Mouse (Mus musculus): ENCODE measurements around the gene Tmem18.

Gene Tmem18

DNA sequence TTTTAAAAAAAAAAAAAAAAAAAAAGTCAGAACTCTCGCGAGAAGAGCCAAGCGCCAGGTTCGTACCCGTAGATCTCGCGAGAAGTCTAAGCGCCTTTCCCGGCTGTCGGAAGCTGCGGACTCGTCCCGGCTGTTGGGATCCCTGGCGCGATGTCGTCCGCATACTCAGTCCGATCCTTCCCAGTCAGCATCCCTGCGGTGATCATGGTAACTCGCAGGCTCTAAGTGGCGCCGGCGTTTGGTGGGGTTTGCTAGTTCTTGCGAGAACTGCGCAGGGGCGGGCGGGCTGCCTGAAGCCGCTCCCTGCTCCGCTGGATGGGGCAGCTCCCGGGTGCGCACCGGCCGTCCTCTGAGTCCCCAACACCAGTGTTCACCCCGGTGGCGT is at the start of gene Tmem18:
Tmem18 (plus strand) TSS at position 71 of the 385 bp plus-strand sequence.
- peak; percentile 71 to 73 for DNase-seq (ENCODE audit: low spot score in 2 of 2)

DNA sequence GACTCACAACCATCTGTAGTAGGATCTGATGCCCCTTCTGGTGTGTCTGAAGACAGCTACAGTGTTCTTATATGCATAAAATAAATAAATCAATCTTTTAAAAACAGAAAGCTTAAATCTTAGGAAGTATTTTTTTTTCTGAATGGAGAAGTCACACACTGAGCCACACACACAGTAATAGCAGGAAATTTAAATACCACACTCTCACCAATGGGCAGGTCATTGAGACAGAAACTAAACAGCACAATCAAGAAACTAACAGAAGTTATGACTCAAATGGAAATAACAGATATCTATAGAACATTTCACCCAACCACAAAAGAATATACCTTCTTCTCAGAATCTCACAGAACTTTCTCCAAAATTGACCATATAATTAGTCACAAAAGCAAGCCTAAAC is 26.9 kb upstream of the Tmem18 start:
- DNase-seq (ENCODE audit: low spot score in 2 of 2) = no peak

GRCm38 (mm10) chr12:30561411-30561810 is 22.8 kb upstream of the Tmem18 start:
- no peak for DNase-seq (ENCODE audit: low spot score in 2 of 2)

DNA sequence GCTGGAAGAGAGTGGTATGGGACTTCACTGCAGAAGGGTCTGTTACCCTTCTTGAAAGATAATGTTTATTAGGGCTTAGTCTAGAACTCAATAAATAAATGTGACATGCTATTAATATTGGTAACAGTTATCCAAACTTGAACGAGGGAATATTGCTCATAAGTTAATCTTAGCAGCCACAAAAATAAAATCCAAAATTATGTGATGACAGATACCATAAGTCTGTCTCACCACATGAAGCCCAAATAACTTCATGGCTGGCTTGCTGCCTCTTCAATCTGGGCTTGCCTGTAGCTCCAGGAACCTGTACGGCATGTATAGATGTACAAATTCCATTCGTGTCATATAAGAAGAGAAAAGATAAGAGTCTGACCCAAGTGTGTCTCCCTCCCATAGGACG is 12.2 kb upstream of the Tmem18 start:
- no peak for DNase-seq (ENCODE audit: low spot score in 2 of 2)

DNA sequence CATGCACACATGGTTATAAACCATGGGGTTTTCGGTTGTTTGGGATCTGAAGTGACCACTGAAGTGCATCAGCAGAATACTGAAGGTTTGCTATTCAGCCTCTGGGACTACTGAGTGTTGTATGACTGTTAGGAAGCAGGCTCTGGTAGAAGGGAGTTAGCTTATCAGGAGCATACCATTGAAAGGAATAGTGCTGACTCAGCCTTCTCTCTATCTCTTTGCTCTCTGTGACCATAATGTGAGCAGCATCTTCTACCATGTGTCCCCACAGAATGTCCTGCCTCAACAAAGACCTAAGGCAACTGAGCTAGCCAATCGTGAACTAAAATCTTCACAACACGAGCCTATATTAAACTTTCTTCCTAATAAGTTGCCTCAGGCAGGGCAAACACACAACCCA is 8.3 kb upstream of the Tmem18 start:
- no peak for DNase-seq (ENCODE audit: low spot score in 2 of 2)

DNA sequence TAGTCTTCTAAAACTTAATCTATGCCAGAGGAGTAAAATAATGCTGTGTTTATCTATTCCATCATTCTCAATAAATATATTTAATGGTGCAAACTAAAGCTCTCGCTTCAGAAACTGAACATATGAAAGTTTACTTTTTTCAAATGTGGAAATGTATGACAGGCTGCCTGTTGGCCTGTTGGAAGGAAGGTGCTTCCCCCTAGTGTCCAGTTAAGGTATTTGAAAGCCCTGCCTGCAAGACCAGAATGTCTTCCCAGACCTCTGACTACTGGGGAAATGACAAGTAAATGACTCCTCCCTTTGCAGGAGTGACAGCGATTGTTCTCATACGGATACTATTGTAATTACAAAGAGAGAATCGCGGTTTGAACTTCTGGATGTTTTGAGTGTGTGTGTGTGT is 6.2 kb upstream of the Tmem18 start:
- DNase-seq (ENCODE audit: low spot score in 2 of 2) = peak; percentile 23 to 30

DNA sequence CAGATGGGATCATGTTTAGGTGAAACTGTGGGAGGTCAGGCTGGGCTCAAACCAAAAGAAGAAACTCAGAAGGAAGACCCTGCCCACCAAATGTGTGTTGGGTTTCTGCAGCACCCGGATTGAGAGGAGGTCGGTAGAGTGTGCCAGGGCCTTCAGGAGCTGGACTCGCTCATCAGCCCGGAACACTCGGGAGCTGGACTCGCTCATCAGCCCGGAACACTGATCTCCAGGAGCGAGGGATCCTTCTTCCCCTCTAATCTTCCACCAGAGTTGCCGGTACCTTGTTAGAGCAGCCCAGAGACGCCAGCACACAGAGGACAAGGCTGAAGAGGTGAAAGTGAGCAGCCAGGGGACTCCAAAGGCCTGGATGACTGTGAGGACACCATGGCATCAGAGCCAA is 2.9 kb upstream of the Tmem18 start:
- DNase-seq (ENCODE audit: low spot score in 2 of 2) = no peak

DNA sequence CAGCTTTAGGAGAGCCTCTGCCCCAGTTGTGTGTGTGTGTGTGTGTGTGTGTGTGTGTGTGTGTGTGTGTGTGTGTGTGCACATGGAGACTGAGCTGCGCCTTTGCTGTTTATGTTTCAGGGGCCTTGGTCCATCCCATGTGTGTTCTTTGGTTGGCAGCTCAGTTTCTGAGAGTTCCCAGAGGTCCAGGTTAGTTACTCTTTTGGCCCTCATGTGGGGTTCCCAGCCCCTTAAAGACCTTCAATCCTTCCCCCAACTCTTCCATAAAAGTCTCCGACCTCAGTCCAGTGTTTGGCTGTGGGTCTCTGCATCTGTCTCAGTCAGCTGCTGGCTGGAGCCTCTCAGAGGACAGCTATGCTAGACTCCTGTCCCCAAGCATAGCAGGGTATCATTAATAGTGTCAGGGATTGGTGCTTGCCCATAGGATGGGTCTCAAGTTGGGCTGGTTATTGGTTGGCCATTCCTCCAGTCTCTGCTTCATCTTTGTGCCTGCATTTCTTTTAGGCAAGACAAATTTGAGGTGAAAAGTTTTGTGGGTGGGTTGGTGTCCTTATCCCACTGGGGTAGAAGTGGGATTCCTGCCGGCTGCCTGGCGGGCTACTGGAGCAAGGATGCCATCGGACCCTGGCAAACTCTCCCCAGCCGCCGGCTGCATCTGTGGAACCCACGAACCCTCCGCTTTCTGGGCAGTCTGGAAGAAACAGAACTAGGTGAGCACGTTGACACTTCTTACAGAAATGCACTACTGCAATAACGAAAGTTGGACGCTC is 455 bp upstream of the Tmem18 start:
- peak in 1 of 2 experiments; percentile 7 for DNase-seq (ENCODE audit: low spot score in 2 of 2)

DNA sequence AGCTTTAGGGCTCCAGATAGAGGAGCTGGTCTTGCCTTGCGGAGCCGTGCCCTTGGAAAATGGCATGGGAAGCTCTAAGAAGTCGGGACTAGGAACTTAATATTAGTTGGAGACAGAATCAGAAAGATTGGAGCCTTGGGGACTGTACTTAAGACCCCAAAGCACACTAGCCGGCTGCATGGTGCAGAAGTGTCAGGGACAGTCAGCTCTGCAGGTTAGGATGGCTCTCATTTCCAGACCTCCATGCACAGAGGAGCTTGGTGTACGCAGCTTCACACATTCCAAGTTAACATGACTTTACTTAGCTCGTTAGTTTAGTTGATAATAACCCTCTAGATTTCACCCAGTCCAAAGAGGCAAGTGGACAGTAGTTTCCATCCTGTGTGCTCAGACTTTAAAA is 637 bp downstream of the Tmem18 start:
- DNase-seq (ENCODE audit: low spot score in 2 of 2) = no peak

DNA sequence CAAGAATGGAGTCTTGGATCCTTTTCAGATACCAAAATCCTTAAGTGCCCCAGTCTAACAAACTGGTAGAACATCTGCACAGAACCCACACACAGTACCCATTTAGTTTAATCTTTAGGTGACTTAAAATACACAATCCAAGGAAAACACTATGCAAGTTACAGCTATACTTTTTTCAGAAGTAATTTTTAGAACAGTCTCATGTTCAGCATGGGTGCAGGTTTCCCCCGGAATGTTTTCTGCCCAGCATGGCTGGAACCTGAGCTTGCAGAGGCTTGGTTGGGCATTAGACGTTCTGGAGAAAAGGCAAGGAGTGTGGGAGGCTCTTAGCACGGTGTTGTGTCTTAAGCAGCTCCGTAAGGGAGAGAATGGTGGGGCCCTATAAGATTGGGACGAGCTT is 7.6 kb downstream of the Tmem18 start:
- no peak for DNase-seq (ENCODE audit: low spot score in 2 of 2)

DNA sequence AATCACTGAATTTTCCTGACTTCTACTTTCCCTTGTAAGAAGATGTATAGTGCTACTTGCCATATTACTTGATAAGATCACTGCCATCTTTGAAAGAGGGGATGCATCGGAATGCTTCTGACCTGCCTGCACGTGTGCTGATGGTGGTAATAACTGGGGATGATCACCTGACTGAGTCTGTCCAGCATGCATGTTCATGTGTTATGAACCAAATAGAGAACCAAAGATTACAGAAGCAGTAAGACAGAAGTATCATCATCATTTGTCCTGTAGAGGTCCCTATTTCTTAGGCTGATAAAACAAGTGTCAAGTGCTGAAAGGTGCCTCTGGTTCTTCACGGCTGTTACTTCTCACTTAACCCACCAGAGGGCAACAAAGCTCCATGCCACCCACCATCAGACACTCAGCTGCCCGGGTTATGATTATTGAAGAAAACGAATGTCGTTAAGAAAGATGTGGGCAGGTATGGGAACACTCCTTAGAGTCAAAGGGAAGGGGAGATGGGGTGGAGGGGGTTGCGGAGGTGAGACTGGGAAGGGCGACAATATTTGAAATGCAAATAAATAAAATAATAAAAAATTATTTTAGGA is 12.7 kb downstream of the Tmem18 start:
- DNase-seq (ENCODE audit: low spot score in 2 of 2) = peak; percentile 20 to 37

- no peak for DNase-seq (ENCODE audit: low spot score in 2 of 2)
Observed at GRCm38 (mm10) chr12:30598955-30599354, 14.7 kb downstream of the Tmem18 start.

DNA sequence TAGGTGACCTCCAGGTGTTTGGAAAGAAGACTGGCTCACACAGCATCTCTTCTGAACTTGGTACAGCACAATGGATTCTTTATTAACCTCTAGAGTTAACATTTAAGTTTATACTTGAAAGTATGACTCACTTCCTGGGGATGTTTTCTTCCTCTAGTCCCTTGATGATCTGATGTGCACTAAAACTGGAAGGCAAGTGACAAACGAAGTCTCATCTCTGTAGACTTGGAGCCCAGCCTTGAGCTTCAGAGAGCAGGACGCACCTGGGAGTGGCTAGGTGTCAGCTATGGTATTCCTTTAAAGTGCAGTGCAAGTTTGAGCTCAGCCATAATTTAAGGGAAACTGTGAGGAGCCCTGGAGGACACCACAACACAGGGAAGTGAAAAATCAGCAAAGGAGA is 15.2 kb downstream of the Tmem18 start:
- no peak for DNase-seq (ENCODE audit: low spot score in 2 of 2)

DNA sequence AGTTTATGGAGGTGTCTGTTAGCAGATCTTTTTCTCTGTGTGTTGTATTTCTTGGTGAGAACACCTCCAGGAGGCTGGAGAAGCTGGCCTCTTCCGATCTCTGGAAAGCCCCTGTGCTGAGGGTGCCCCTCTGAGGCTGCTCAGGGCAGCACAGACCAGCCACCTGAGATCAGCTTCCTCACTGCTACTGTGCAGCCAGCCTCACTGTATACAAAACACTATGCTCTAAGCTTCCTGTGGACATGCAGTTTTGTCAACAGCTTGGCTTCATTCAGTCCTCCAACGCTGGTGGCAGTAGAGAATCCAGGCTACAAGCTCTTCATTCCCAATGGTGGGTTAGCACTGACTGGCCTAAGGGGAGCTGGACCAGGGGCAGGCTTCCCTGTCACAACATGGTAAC is 15.8 kb downstream of the Tmem18 start:
- DNase-seq (ENCODE audit: low spot score in 2 of 2) = no peak

GRCm38 (mm10) chr12:30604012-30604411 is 19.8 kb downstream of the Tmem18 start:
- no peak for DNase-seq (ENCODE audit: low spot score in 2 of 2)

- no peak for DNase-seq (ENCODE audit: low spot score in 2 of 2)
Observed at GRCm38 (mm10) chr12:30604876-30605275, 20.6 kb downstream of the Tmem18 start.

- DNase-seq (ENCODE audit: low spot score in 2 of 2) = no peak
Observed at GRCm38 (mm10) chr12:30605941-30606340, 21.7 kb downstream of the Tmem18 start.

GRCm38 (mm10) chr12:30606743-30607142 is 22.5 kb downstream of the Tmem18 start:
- DNase-seq (ENCODE audit: low spot score in 2 of 2) = no peak

DNA sequence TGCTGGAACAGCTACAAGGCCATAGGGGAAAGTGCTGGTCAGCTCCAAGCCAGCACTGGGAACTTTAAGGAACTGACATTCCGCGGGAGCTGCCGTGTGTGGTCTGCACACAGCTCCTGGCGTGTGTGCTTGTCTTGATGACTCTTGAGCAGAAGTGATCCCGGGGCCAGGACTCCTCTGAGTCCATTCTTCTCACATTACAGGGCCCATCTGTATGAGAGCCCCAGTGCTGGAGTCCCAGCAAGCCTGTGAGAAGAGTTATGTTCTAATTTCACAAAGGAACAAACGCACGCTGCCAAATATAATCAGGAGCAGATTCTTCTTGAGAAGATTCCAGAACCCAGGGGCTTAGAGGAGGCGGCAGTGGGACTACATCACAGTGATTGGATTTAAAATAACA is 34.2 kb downstream of the Tmem18 start:
- DNase-seq (ENCODE audit: low spot score in 2 of 2) = no peak

GRCm38 (mm10) chr12:30628466-30628865 is 44.2 kb downstream of the Tmem18 start:
- no peak for DNase-seq (ENCODE audit: low spot score in 2 of 2)

DNA sequence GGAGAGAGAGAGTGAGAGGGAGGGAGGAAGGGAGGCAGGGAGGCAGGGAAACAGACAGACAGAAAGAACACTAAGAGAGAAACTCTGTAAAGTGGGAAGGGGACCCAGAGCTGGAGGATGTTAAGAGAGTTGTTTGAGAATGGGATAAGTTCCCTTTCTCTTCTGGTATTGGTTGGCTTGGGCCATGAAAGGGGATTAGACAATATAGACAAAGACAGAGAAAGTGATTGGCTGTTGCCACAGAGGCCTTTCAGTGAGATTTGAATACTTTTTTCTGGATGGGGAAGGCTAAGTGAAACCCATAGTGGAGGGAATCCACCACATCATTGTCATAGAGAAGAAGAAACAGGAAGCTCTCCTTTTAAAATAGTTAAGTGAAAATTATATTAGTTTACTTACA is 50.3 kb downstream of the Tmem18 start:
- no peak for DNase-seq (ENCODE audit: low spot score in 2 of 2)

Measured in natural killer cell, adult 2 months (primary cell).